Mouse (Mus musculus) forelimb bud, embryonic 11.5 days (tissue): ENCODE results near the gene Rhoc.
"Not testable (repeated sequence)": the region's sequence is repeated elsewhere in the genome, so short reads cannot be mapped to it uniquely, and the experiment has no call there.

ENCODE experiments used
- DNase-seq: peaks from one replicate; pipeline ENCODE4 v3.0.0-alpha.2; 2012; ENCODE audit warnings: low read depth, low spot score

The Rhoc gene

GRCm38 (mm10) chr3:104788075-104788474 is at the start of gene Rhoc:
Rhoc (plus strand) TSS chr3:104788375.
- no peak for DNase-seq

DNA sequence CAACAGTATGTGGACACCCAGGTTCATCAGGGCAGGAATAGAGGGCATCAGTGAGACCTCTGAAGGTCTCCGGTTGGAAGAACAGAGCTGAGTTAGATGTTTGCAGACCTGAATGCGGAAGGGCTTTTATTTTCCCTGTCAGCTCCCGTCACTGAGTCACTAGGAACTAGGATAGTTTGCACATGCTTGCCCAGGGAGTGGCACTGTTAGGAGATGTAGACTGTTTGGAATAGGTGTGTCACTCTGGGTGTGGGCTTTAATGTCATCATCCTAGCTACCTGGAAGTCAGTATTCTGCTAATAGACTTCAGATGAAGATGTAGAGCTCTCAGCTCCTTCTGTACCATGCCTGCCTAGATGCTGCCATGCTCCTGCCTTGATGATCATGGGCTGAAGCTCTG is 46.2 kb upstream of the Rhoc start:
- no peak for DNase-seq

DNA sequence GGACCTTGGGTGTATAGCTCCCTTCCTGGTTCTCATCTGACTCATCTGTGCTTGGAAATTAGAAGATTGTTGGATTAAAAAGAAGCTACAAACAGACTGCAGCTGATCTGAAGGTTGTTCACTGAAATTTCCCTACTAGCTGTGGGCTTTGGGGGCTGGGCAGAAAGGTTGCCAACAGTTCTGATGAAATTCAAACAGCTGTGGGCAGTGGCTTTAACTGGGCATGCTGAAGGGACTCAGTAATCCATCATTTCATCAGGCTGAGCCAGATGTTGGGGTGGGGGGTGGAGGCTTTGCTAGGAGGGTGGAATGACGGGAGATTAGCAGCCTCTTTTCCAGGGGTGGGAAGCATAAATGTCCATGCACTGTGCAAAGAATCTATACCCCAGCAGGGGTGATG is 45.0 kb upstream of the Rhoc start:
- no peak for DNase-seq

GRCm38 (mm10) chr3:104743864-104744263 is 44.3 kb upstream of the Rhoc start:
- no peak for DNase-seq

GRCm38 (mm10) chr3:104752845-104753244 is 35.3 kb upstream of the Rhoc start:
- DNase-seq: not testable (repeated sequence)

DNA sequence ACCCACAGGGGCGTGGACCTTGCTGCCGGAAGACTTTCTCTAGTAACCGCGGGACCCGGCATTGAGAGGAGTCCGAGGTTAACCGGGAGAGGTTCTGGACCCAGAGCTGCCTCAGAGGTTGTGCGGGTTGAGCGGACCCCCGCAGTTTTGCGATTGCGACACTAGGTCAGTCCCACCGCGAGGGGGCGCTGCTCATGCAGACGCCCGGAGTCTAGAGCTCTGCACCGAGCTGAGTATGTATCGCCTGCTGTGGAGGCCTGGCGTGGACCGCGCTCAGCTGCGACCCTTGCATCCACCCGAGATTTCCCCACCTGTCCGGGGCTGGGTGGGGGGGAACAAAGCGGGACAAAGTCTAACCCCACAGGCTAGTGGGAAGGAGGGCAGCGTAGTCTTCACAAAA is 29.8 kb upstream of the Rhoc start:
- DNase-seq: peak; percentile 90

GRCm38 (mm10) chr3:104758869-104759268 is 29.3 kb upstream of the Rhoc start:
- DNase-seq: no peak

GRCm38 (mm10) chr3:104762103-104762863 is 25.9 kb upstream of the Rhoc start:
- DNase-seq: not testable (repeated sequence)

DNA sequence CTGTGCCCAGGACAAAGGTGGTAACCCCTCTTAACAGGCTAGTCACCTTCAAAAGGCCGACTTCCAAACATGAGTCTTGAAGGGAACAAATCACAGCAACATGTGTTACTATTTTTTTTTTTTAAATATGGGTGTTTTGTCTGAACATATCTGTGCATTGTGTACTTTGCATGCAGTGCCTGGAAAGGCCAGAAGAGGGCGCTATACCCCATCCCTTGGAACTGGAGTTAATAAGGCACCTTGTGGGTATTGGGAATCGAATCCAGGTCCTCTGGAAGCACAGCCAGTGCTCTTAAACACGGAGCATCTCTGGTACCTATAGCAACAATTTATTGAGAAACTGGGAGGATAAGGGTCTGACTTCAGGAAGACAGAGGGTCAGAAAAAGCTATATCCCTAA is 23.2 kb upstream of the Rhoc start:
- no peak for DNase-seq

- no peak for DNase-seq
These were observed 21.0 kb upstream of the Rhoc start for GRCm38 (mm10) chr3:104767141-104767540.

GRCm38 (mm10) chr3:104767716-104768115 is 20.5 kb upstream of the Rhoc start:
- no peak for DNase-seq

DNA sequence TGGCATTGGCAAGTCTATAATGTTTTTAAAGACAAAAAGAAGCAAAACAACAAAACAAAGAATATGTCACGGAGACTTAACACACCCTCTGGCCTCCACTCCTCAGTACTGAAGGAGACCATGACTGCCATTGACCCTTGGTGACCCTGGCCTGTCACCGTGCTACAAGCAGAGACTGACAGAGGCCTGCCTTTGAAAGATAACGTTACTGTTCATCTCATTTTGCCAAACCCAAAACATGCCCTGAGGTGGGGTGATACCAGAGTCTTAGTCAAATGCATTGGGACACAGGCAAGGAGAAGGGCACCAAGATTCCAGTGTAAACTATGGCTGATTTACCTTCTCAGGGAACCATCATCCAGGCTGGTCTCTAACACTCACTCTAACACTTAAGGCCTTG is 19.0 kb upstream of the Rhoc start:
- no peak for DNase-seq

DNA sequence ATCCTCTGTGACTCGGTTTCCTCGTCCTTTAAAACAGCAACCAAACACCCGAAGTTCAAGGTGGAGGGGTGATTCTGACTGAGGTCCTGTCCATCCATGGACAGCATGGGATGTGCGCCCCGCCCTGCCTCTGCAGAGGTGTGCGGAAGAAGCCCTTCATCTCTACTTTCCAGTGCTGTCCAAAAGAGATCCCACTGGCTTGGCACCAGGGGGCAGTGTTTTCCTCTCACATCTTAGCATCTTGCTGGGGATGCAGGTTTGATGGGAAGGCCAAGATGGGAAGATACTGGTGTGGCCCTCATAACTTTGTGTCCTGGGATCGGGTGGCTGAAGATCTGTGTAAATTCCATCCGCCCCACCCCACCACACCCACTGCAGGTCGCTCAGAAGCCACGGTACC is 18.1 kb upstream of the Rhoc start:
- DNase-seq: no peak

DNA sequence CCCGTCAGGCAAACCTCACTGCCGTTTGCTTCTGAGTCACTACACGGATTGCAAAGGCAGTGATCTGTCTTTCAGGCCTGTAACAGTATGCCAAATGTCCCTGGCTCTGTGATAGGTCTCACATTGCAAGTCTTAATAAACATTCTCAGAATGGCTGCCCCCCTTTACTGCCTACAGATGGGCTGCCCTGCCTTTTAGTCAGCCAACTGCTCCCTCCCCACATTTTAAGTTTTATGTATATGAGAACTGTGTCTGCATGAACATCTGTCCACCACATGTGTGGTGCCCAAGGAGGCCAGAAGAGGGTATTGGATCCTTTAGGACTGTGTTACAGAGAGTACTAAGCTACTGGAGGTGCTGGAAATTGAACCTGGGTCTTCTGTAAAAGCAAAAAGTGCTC is 17.3 kb upstream of the Rhoc start:
- peak; percentile 83 for DNase-seq

DNA sequence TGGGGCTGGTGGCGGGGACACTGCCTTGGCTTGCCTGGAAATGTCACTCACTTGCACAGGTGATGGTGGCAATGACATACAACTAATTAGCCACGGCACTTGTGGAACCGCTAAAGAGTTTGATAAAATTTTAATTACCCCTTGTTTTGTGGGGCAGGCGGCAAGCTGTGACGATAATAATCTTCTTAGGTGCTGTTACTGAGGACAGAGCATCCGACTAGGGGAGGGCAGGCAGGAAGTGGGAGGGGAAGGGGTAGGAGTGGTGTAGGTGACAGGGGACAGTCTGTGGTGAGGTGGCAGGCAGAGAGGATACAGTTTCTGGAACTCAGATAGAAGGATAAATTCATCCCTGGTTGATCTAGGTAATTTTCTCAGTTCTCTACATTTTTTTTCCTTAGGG is 16.7 kb upstream of the Rhoc start:
- no peak for DNase-seq

- DNase-seq: no peak
These were observed 14.9 kb upstream of the Rhoc start for GRCm38 (mm10) chr3:104773301-104773700.

GRCm38 (mm10) chr3:104777342-104777741 is 10.8 kb upstream of the Rhoc start:
- peak; percentile 66 for DNase-seq

GRCm38 (mm10) chr3:104779949-104780348 is 8.2 kb upstream of the Rhoc start:
- peak; percentile 85 for DNase-seq

GRCm38 (mm10) chr3:104780561-104781420 is 7.4 kb upstream of the Rhoc start, which contains the start of gene Ppm1j:
Ppm1j (plus strand) TSS chr3:104781056.
- peak; percentile 48 for DNase-seq

- DNase-seq: no peak
These were observed 6.7 kb upstream of the Rhoc start, which contains the start of gene Fam19a3 for GRCm38 (mm10) chr3:104781471-104781903. Fam19a3 (minus strand) TSS chr3:104781840.

DNA sequence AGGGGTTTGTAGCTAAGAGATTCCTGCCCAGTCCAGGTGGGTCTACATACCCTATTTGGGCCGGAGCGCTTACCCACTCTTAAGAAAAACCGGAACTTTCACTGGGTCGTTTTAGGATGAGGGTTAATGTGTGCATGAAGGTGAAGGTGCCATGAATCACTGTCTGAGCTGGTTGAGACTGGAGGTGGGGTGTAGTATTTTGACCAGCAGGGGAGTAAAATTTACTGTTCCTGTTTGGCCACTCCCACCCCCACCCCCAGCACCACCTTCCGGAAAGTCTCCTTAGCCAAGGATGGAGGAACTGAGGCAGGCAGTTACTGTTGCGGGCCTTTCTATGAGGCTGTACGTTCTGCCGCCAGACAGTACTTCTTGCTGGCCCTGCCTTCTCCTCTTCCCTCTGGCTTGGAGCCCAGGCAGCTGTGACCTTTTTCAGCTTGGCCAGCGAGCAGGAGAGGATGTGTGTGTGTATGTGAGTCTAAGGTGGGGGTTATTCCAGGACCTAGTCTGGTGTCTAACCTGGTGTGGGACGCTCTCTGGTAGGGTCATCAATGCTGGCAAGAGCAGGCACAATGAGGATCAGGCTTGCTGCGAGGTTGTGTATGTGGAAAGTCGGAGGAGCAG is 6.0 kb upstream of the Rhoc start:
- no peak for DNase-seq

GRCm38 (mm10) chr3:104783971-104784500 is 4.1 kb upstream of the Rhoc start:
- no peak for DNase-seq
